Mouse (Mus musculus) kidney, postnatal 0 days (tissue): ENCODE results near the gene Sorcs3. TPM values are rescaled to one million over a fixed set of nuclear protein-coding genes. Genes with fewer than 3 reads are reported as not detected.

Experiments
- ATAC-seq: fragments of 200-750 bp; cut with Nextera tagmentation; replicated peaks from 2 replicates; pipeline ENCODE4 v1.8.0; 2017; ENCODE audit warnings: low read depth, moderate number of reproducible peaks, moderate TSS enrichment, moderate library complexity; ENCODE audit not compliant: low FRiP score
- DNase-seq: peaks from one replicate; pipeline ENCODE4 v3.0.0-alpha.2; 2016; ENCODE audit warnings: low spot score
- H3K27ac ChIP-seq: fragments of 300-500 bp; sonication (generic); 2 replicates; pipeline ENCODE4 v1.5.1; 2014; ENCODE audit warnings: mild to moderate bottlenecking
- H3K27me3 ChIP-seq: fragments of 300-500 bp; sonication (generic); 2 replicates; pipeline ENCODE4 v1.6.1; 2014; ENCODE audit warnings: low read length, mixed read lengths; ENCODE audit not compliant: insufficient read depth
- H3K36me3 ChIP-seq: fragments of 300-500 bp; sonication (generic); 2 replicates; pipeline ENCODE4 v1.6.1; 2014; ENCODE audit warnings: low read length, mixed read lengths; ENCODE audit not compliant: insufficient read depth
- H3K4me1 ChIP-seq: fragments of 300-500 bp; sonication (generic); replicated peaks from 2 replicates; pipeline ENCODE4 v1.6.1; 2014; ENCODE audit warnings: antibody characterized with exemption, low read length, mixed read lengths; ENCODE audit not compliant: insufficient read depth
- H3K4me2 ChIP-seq: fragments of 300-500 bp; sonication (generic); 2 replicates; pipeline ENCODE4 v1.6.1; 2014; ENCODE audit warnings: mild to moderate bottlenecking, low read length, moderate library complexity, mixed read lengths
- H3K4me3 ChIP-seq: fragments of 300-500 bp; sonication (generic); replicated peaks from 2 replicates; pipeline ENCODE4 v1.5.1; 2014; ENCODE audit warnings: low read depth, low read length
- H3K9ac ChIP-seq: fragments of 300-500 bp; sonication (generic); 2 replicates; pipeline ENCODE4 v1.6.1; 2014; ENCODE audit warnings: low read depth, low read length
- H3K9me3 ChIP-seq: fragments of 300-500 bp; sonication (generic); replicated peaks from 2 replicates; pipeline ENCODE4 v1.6.1; 2016; ENCODE audit warnings: low read length, inconsistent platforms, mixed read lengths
- CTCF ChIP-seq: IDR thresholded peaks from 2 replicates; pipeline ENCODE4 v1.5.1; 2016; ENCODE audit warnings: antibody characterized with exemption, low read depth, mild to moderate bottlenecking, moderate library complexity
- WGBS: fragments of 180-500 bp; shearing (Covaris S2); extraction: QIAGEN DNeasy Blood & Tissue Kit; methylation state at CpG from one replicate; pipeline ENCODE4 v1.1.7; 2014; 5-methylcytosine and 5-hydroxymethylcytosine counted together
- polyA plus RNA-seq: library from polyadenylated mRNA; unstranded; fragments of >200 nt; fragmentation: Nextera tagmentation; extraction: Ambion mirVana; gene quantifications from 2 replicates; pipeline ENCODE4 v1.2.1, GENCODE M21; 2015

Sorcs3 gene
- polyA plus RNA-seq, 1 experiment from 2014 or later, result 0.93 TPM

DNA sequence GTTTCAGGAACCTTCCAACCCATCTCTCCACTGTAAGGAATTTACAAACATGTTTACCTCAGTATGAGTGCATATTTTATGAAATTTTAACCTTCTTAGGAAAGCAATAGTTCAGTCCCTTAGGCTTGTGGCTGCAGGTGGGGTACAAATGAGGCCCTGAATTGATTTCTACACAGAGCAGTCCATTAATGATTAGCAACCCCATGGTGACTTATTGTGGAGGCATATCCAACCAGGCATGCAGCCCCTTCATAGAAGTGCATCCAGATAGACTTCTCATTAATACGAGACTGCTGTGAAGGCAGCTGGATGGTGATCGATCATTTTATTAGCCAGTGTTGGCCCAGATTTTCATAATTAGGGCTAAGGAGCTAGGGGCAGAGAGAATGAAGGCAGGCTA, 480.5 kb downstream of the Sorcs3 start:
- Histone ChIP-seq H3K27ac (no peak overlapping the region), H3K27me3 (no peaks in the 10 kb centered on the region), H3K4me3 (no peak overlapping the region), H3K9me3 (no peaks in the 10 kb centered on the region), H3K36me3 (no peaks in the 10 kb centered on the region), H3K9ac (no peak overlapping the region), H3K4me1 (no peaks in the 10 kb centered on the region; the same call in 1 of the 2 replicates), H3K4me2 (no peak overlapping the region)
- ATAC-seq (no peak), DNase-seq (peak; percentile 15)
- TF ChIP-seq CTCF, result no peak
- 51% methylated on average over 2 of the region's 2 CpGs for WGBS

DNA sequence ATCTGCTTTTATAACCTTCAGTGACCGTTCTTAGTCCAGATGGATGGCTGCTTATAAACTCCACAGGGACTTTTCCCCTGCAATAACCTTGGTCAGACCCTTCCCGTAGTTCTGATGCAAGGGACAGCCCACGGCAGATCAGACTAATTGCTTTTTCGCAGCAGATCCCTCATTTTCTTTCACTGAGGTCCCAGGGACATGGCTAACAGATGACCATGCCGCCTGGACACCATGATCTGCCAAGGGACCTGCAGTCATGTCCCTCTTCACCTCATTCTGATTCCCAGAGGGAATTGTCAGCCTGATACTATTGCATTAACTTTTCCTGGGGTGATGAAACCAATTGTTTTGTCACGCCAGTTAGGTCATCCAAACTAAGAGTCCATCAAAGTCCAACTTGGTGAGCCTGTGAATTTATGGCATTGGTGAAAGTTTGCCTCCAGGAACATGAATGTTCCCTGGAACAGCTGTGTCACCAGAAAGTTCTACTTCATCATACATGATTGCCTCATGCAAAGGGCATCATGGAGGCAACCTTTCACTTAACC, 494.4 kb downstream of the Sorcs3 start:
- WGBS, result 65% methylated on average over 6 of the region's 6 CpGs
- H3K9ac ChIP-seq, result no peak overlapping the region
- no peaks in the 10 kb centered on the region for H3K4me1 ChIP-seq
- H3K4me2 ChIP-seq, result no peak overlapping the region
- DNase-seq (no peak), ATAC-seq (no peak)
- no peaks in the 10 kb centered on the region for H3K27me3 ChIP-seq
- TF ChIP-seq CTCF, result no peak
- H3K9me3 ChIP-seq, result no peaks in the 10 kb centered on the region
- no peak overlapping the region for H3K4me3 ChIP-seq
- no peaks in the 10 kb centered on the region for H3K36me3 ChIP-seq
- no peak overlapping the region for H3K27ac ChIP-seq

DNA sequence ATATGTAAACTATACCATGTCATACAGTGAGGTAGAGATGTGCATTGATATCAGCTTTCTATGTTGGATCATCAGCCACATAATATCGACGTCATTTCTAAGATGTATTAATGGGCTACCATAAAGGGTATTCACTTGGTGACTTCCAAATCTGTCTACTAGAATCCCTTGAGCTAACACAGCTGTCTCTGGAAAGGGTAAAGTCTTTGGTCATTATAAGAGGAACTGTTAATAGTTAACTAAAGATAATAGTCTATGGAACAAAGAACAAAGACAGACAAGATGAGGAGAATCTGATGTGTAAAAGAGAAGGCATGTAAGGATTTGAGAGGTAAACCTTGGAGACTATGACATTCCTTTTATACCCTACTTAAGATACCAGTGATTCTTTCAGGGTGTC, 497.9 kb downstream of the Sorcs3 start:
- H3K4me2 ChIP-seq, result no peak overlapping the region
- no peak for TF ChIP-seq CTCF
- DNase-seq, result no peak
- no peak overlapping the region for H3K9ac ChIP-seq
- H3K27me3 ChIP-seq, result no peaks in the 10 kb centered on the region
- no peak for ATAC-seq
- no peaks in the 10 kb centered on the region for H3K36me3 ChIP-seq
- H3K4me3 ChIP-seq, result no peak overlapping the region
- no peak overlapping the region for H3K27ac ChIP-seq
- peaks cover 5% of the 10 kb centered on the region; the same call in 1 of the 2 replicates for H3K4me1 ChIP-seq
- WGBS, result 92% methylated on average over 2 of the region's 2 CpGs
- H3K9me3 ChIP-seq, result no peaks in the 10 kb centered on the region

DNA sequence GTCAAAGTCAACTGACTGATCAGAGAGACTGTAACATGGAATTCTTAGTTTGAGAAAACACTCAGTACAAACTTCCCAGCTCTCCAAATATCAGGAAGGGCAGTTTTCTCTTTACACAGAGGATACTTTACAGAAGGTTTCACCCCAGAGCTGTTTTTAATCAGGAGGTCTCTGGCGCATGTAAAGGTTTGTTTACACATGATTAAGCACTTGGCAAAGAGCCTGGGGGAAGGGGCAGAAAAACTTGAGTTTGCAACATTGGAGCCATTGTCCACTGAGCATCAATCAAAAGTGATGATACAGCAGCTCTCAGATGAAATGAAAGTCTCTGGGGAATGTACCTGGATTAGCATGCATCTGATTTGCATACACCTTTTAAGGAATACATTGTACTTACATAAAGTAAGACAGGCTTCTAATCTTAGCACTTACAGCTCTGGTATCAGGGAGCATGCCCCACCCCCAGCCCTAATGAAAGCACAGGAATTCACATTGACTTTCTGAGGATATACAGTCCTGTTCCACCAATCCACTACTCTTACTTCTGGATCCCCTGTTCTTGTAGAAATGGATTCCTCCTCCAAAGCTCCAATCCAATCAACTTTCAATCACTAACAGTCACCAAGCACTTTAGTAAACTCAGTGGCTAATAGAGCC, 500.6 kb downstream of the Sorcs3 start:
- WGBS, result 12% methylated on average over 1 of the region's 1 CpGs
- peak; percentile 60 for DNase-seq
- Histone ChIP-seq H3K27me3 (no peaks in the 10 kb centered on the region), H3K4me2 (no peak overlapping the region), H3K9me3 (no peaks in the 10 kb centered on the region), H3K9ac (no peak overlapping the region), H3K4me1 (peaks cover 5% of the 10 kb centered on the region; the same call in 1 of the 2 replicates), H3K36me3 (no peaks in the 10 kb centered on the region), H3K27ac (no peak overlapping the region), H3K4me3 (no peak overlapping the region)
- no peak for ATAC-seq
- no peak for TF ChIP-seq CTCF

DNA sequence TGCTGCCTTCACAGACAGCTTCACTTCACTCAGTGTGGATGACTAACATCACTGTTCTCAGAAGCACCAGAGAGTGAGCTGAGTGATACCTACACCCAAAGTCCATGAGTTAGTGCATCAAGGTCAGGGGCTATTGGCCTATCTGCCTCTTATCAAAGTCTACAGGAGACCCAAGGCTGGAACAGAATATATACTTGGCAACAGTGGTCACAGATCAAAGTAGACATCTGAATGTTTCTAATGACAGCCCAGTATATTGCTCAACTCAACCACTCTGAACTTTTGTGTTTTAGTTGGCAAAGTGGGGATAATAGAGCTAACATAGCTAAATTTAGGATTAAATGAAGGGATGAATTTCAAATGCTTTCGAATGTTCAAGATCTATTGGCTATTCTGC, 501.1 kb downstream of the Sorcs3 start:
- H3K9me3 ChIP-seq, result no peaks in the 10 kb centered on the region
- WGBS, result 82% methylated on average over 1 of the region's 1 CpGs

DNA sequence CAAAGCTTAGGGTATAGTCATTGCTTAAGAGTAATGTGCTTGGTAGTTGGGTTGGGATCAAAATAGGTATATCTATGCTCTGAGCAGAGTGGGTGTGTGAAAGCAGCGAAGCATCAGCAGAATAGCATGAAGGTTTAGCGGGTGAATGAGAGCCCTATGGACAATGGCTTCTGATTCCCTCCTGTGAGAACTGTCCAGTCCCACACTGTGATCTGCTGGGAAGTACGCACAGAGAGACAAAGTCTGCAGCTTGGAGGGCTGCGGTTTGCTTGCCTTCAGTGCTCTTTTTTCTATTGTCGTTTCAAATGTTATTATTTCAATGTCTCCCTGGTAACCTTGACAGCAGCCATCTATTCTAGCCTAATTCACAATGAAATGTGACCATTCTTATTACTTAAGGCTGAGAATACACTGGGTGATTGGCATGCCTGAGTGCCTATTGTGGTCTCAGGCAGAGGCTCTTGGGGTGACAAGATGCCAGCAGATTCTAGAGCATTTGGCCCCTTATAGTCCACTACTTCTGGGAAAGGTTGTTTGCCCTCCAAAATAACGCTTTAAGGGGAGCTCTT, 520.1 kb downstream of the Sorcs3 start:
- no peaks in the 10 kb centered on the region for H3K36me3 ChIP-seq
- DNase-seq, result no peak
- no peak overlapping the region for H3K27ac ChIP-seq
- H3K4me3 ChIP-seq, result no peak overlapping the region
- H3K9me3 ChIP-seq, result no peaks in the 10 kb centered on the region
- ATAC-seq, result no peak
- no peaks in the 10 kb centered on the region for H3K4me1 ChIP-seq
- no peak overlapping the region for H3K4me2 ChIP-seq
- H3K27me3 ChIP-seq, result no peaks in the 10 kb centered on the region
- 67% methylated on average over 6 of the region's 6 CpGs for WGBS
- TF ChIP-seq CTCF, result no peak
- H3K9ac ChIP-seq, result no peak overlapping the region

More for the DNA sequence above, 501.1 kb downstream of the Sorcs3 start:
- Histone ChIP-seq H3K4me2 (no peak overlapping the region), H3K4me1 (peaks cover 5% of the 10 kb centered on the region; the same call in 1 of the 2 replicates), H3K36me3 (no peaks in the 10 kb centered on the region), H3K9ac (no peak overlapping the region), H3K27me3 (no peaks in the 10 kb centered on the region), H3K4me3 (no peak overlapping the region), H3K27ac (no peak overlapping the region)
- no peak for TF ChIP-seq CTCF
- DNase-seq (no peak), ATAC-seq (no peak)
